Comparison of ENCODE assay signal across 7 mouse cellular contexts in the genomic region with DNA sequence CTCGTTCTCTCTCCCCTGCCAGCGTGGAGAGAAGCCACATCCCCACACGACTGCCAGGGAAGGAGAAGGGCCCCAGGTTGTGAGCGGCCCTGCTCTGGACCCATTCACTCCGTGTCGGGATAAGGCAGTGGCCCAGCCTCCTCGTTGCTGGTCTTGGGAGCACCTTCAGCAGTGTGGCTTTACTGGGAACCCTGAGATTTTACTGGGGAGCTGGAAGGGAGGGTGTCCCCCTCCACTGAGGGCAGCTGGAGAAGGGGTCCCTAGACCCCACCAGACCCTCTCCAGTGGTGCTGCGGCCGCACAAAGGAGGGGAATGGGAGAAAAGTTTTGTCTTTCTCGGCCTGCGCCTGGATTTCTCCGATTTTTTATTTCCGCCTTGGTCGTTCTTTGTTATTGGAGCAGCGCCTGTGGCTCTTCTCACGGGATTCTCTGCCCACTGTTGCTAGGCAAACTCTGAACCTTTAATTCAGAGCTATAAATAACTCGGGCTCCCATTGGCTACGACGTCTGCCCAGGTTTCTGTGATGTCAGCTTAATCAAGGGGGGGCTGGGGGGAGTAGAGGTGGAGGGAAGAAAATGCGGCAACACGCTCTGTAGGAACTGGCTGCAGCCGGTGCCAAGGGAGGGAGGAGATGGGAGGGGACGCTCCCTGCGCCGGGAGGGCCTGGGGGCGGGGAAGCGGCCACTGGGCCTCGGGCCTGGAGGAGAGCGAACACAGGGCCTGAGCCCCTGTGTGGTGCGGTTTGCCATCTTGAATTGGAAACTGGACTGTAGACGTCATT. TPM values are rescaled to one million over a fixed set of nuclear protein-coding genes. Genes with fewer than 3 reads are reported as not detected.
DNase-seq lines count a peak whose midpoint lies in the region; ATAC-seq lines count a peak whose summit lies in the region.

No protein-coding gene starts in this region.

- H3K36me3 ChIP-seq in embryonic facial prominence, embryonic 10.5 days (replicated peaks) = peaks cover 40% of the 10 kb centered on the region
- H3K36me3 ChIP-seq in limb, embryonic 11.5 days (ENCODE audit: control insufficient read depth, insufficient read depth, low read length) = peaks cover 13% of the 10 kb centered on the region
- peaks cover 28% of the 10 kb centered on the region for H3K36me3 ChIP-seq in midbrain, embryonic 14.5 days (ENCODE audit: control insufficient read depth, insufficient read depth, low read length)

- H3K9me3 ChIP-seq in embryonic facial prominence, embryonic 10.5 days = no peaks in the 10 kb centered on the region; the same call in 1 of the 2 replicates
- no peaks in the 10 kb centered on the region for H3K9me3 ChIP-seq in limb, embryonic 11.5 days (ENCODE audit: control insufficient read depth, low read length)
- H3K9me3 ChIP-seq in midbrain, embryonic 14.5 days (ENCODE audit: control insufficient read depth, low read length) = no peaks in the 10 kb centered on the region

- peak overlapping the region; percentile 86 for H3K4me3 ChIP-seq in embryonic facial prominence, embryonic 10.5 days
- peak overlapping the region; percentile 65 for H3K4me3 ChIP-seq in limb, embryonic 11.5 days (ENCODE audit: low read depth, low read length)
- H3K4me3 ChIP-seq in midbrain, embryonic 14.5 days (replicated peaks; ENCODE audit: low read depth, low read length) = peak overlapping the region; percentile 75

- peak overlapping the region; percentile 100 for H3K27ac ChIP-seq in embryonic facial prominence, embryonic 10.5 days (replicated peaks)
- peak overlapping the region; percentile 99 for H3K27ac ChIP-seq in limb, embryonic 11.5 days (replicated peaks; ENCODE audit: low read depth, low read length)
- H3K27ac ChIP-seq in midbrain, embryonic 14.5 days (replicated peaks; ENCODE audit: low read depth, low read length) = peak overlapping the region; percentile 100

- H3K4me1 ChIP-seq in embryonic facial prominence, embryonic 10.5 days = peaks cover 30% of the 10 kb centered on the region
- peaks cover 7% of the 10 kb centered on the region; the same call in 1 of the 2 replicates for H3K4me1 ChIP-seq in limb, embryonic 11.5 days (ENCODE audit: control insufficient read depth, insufficient read depth, low read length)
- H3K4me1 ChIP-seq in midbrain, embryonic 14.5 days (ENCODE audit: control insufficient read depth, insufficient read depth, low read length) = peaks cover 17% of the 10 kb centered on the region

- peak; percentile 89 for DNase-seq in adrenal gland, postnatal 25 days
- peak; percentile 96 for DNase-seq in embryonic facial prominence, embryonic 10.5 days (ENCODE audit: low spot score)
- peak; percentile 92 for DNase-seq in kidney, adult 11 months
- DNase-seq in limb, embryonic 11.5 days (ENCODE audit: low spot score) = peak; percentile 94
- DNase-seq in midbrain, embryonic 14.5 days = peak; percentile 96
- DNase-seq in spleen, adult 18-20 months = peak; percentile 34 to 39

- peak overlapping the region; percentile 99 for H3K9ac ChIP-seq in limb, embryonic 11.5 days (ENCODE audit: low read length)
- peak overlapping the region; percentile 99 for H3K9ac ChIP-seq in midbrain, embryonic 14.5 days (replicated peaks; ENCODE audit: low read length)

- peak; percentile 58 for ATAC-seq in granulocyte monocyte progenitor cell, adult 5-6 weeks (replicated peaks; ENCODE audit: poor library complexity, severe bottlenecking)
- peak; percentile 83 for ATAC-seq in limb, embryonic 11.5 days (ENCODE audit: insufficient number of reproducible peaks, low FRiP score, low TSS enrichment, low read depth)
- ATAC-seq in midbrain, embryonic 14.5 days (ENCODE audit: low FRiP score, low TSS enrichment) = peak; percentile 83

- under 1% methylated on average over 31 of the region's 31 CpGs for WGBS in embryonic facial prominence, embryonic 10.5 days
- 0% methylated on average over 31 of the region's 31 CpGs for WGBS in limb, embryonic 11.5 days
- WGBS in midbrain, embryonic 14.5 days = under 1% methylated on average over 31 of the region's 31 CpGs

- peak overlapping the region; percentile 96 for H3K4me2 ChIP-seq in limb, embryonic 11.5 days (ENCODE audit: low read depth, severe bottlenecking)
- H3K4me2 ChIP-seq in midbrain, embryonic 14.5 days (ENCODE audit: low read length) = peak overlapping the region; percentile 95

- H3K27me3 ChIP-seq in embryonic facial prominence, embryonic 10.5 days (replicated peaks; ENCODE audit: low read depth, poor library complexity, severe bottlenecking) = no peaks in the 10 kb centered on the region
- no peaks in the 10 kb centered on the region for H3K27me3 ChIP-seq in limb, embryonic 11.5 days (ENCODE audit: control insufficient read depth, insufficient read depth, low read length)
- H3K27me3 ChIP-seq in midbrain, embryonic 14.5 days (ENCODE audit: control insufficient read depth, insufficient read depth, low read length) = no peaks in the 10 kb centered on the region

RNA-seq across cellular contexts. Expression of gene Serp2, which starts 51.1 kb away (rescaled TPM):
- 4.9 and 5.8 TPM in 2 replicates for total RNA-seq in adrenal gland, postnatal 25 days (2021)
- 18.9 and 21.6 TPM in 2 replicates for polyA plus RNA-seq in embryonic facial prominence, embryonic 10.5 days (2016; fragmentation: Nextera tagmentation; extraction: Ambion mirVana)
- total RNA-seq in granulocyte monocyte progenitor cell, adult 5-6 weeks (2014; fragmentation: Nextera tagmentation) = not detected in 2 replicates
- total RNA-seq in granulocyte monocyte progenitor cell, adult 5-6 weeks (2017) = not detected in 2 replicates
- polyA plus RNA-seq in limb, embryonic 11.5 days (2014; fragmentation: Nextera tagmentation; extraction: Ambion mirVana) = 18.7 and 19.4 TPM in 2 replicates
- 153 and 230 TPM in 2 replicates for polyA plus RNA-seq in midbrain, embryonic 14.5 days (2014; fragmentation: Nextera tagmentation; extraction: Ambion mirVana)

Comparison
In these comparisons a context has a peak if more than half of its experiments do, and no peak if none do; other contexts are left out.
1. Peak in every context shown above with its lines: DNase-seq, ATAC-seq, H3K4me3 ChIP-seq and H3K27ac ChIP-seq.
2. DNase-seq: peak in every context shown above with its lines; median percentile 96 in embryonic facial prominence, embryonic 10.5 days; 96 in midbrain, embryonic 14.5 days; 94 in limb, embryonic 11.5 days; 92 in kidney, adult 11 months; 89 in adrenal gland, postnatal 25 days; 36 in spleen, adult 18-20 months.